Mouse (Mus musculus): ENCODE data around the gene Rrbp1. TPM values are rescaled to one million over a fixed set of nuclear protein-coding genes. Genes with fewer than 3 reads are reported as not detected.

Rrbp1 gene
- polyA plus RNA-seq, 1 experiment from 2014 or later = 152 TPM

GRCm38 (mm10) chr2:143950290-143951027 is 60.6 kb downstream of the Rrbp1 start:
- Histone ChIP-seq H3K4me2 (no peak overlapping the region), H3K9me3 (no peaks in the 10 kb centered on the region), H3K36me3 (peaks cover 99% of the 10 kb centered on the region), H3K9ac (no peak overlapping the region), H3K4me1 (peaks cover 12% of the 10 kb centered on the region; the same call in 1 of the 2 replicates), H3K27me3 (no peaks in the 10 kb centered on the region), H3K4me3 (no peak overlapping the region), H3K27ac (no peak overlapping the region)
- 84% methylated on average over 5 of the region's 5 CpGs for WGBS
- no peak for ATAC-seq (ENCODE audit: insufficient number of reproducible peaks, low FRiP score, low TSS enrichment, low read depth)

- H3K9ac ChIP-seq = no peak overlapping the region
- ATAC-seq (ENCODE audit: insufficient number of reproducible peaks, low FRiP score, low TSS enrichment, low read depth) = no peak
- H3K4me1 ChIP-seq = peaks cover 12% of the 10 kb centered on the region; the same call in 1 of the 2 replicates
- H3K4me3 ChIP-seq = no peak overlapping the region
- H3K9me3 ChIP-seq = no peaks in the 10 kb centered on the region
- H3K27me3 ChIP-seq = no peaks in the 10 kb centered on the region
- no peak overlapping the region for H3K27ac ChIP-seq
- WGBS = 95% methylated on average over 6 of the region's 6 CpGs
- H3K36me3 ChIP-seq = peaks cover 97% of the 10 kb centered on the region
- no peak overlapping the region for H3K4me2 ChIP-seq
Measured at GRCm38 (mm10) chr2:143949217-143949616, 61.8 kb downstream of the Rrbp1 start.

- H3K27me3 ChIP-seq = no peaks in the 10 kb centered on the region
- WGBS = 93% methylated on average over 4 of the region's 4 CpGs
- H3K36me3 ChIP-seq = peaks cover 97% of the 10 kb centered on the region
- H3K4me3 ChIP-seq = no peak overlapping the region
- no peak overlapping the region for H3K9ac ChIP-seq
- H3K9me3 ChIP-seq = no peaks in the 10 kb centered on the region
- no peak overlapping the region for H3K4me2 ChIP-seq
- no peak for ATAC-seq (ENCODE audit: insufficient number of reproducible peaks, low FRiP score, low TSS enrichment, low read depth)
- peaks cover 12% of the 10 kb centered on the region; the same call in 1 of the 2 replicates for H3K4me1 ChIP-seq
- no peak overlapping the region for H3K27ac ChIP-seq
Measured at GRCm38 (mm10) chr2:143948416-143948815, 62.6 kb downstream of the Rrbp1 start.

- Histone ChIP-seq H3K4me2 (no peak overlapping the region), H3K4me3 (no peak overlapping the region), H3K36me3 (peaks cover 96% of the 10 kb centered on the region), H3K27ac (no peak overlapping the region), H3K9ac (no peak overlapping the region), H3K9me3 (no peaks in the 10 kb centered on the region), H3K4me1 (peaks cover 12% of the 10 kb centered on the region; the same call in 1 of the 2 replicates), H3K27me3 (no peaks in the 10 kb centered on the region)
- ATAC-seq (ENCODE audit: insufficient number of reproducible peaks, low FRiP score, low TSS enrichment, low read depth) = no peak
- WGBS = 87% methylated on average over 3 of the region's 3 CpGs
Measured at GRCm38 (mm10) chr2:143947981-143948380, 63.1 kb downstream of the Rrbp1 start.

GRCm38 (mm10) chr2:143946399-143946798 is 64.7 kb downstream of the Rrbp1 start:
- WGBS = 93% methylated on average over 2 of the region's 2 CpGs
- H3K36me3 ChIP-seq = peaks cover 90% of the 10 kb centered on the region
- H3K4me1 ChIP-seq = peaks cover 2% of the 10 kb centered on the region; the same call in 1 of the 2 replicates
- no peak overlapping the region for H3K9ac ChIP-seq
- no peak overlapping the region for H3K4me2 ChIP-seq
- no peaks in the 10 kb centered on the region for H3K9me3 ChIP-seq
- H3K4me3 ChIP-seq = no peak overlapping the region
- no peak overlapping the region for H3K27ac ChIP-seq
- no peak for ATAC-seq (ENCODE audit: insufficient number of reproducible peaks, low FRiP score, low TSS enrichment, low read depth)
- no peaks in the 10 kb centered on the region for H3K27me3 ChIP-seq

- H3K27me3 ChIP-seq = no peaks in the 10 kb centered on the region
- H3K4me3 ChIP-seq = no peak overlapping the region
- peaks cover 90% of the 10 kb centered on the region for H3K36me3 ChIP-seq
- no peaks in the 10 kb centered on the region for H3K4me1 ChIP-seq
- H3K9me3 ChIP-seq = no peaks in the 10 kb centered on the region
- no peak overlapping the region for H3K4me2 ChIP-seq
- no peak overlapping the region for H3K27ac ChIP-seq
- 86% methylated on average over 7 of the region's 7 CpGs for WGBS
- H3K9ac ChIP-seq = no peak overlapping the region
- no peak; the same call in 1 of the 2 replicates for ATAC-seq (ENCODE audit: insufficient number of reproducible peaks, low FRiP score, low TSS enrichment, low read depth)
Measured at GRCm38 (mm10) chr2:143945466-143946075, 65.5 kb downstream of the Rrbp1 start.

- ATAC-seq (ENCODE audit: insufficient number of reproducible peaks, low FRiP score, low TSS enrichment, low read depth) = no peak
- no peak overlapping the region for H3K4me3 ChIP-seq
- 94% methylated on average over 3 of the region's 3 CpGs for WGBS
- H3K9me3 ChIP-seq = no peaks in the 10 kb centered on the region
- H3K9ac ChIP-seq = no peak overlapping the region
- no peak overlapping the region for H3K4me2 ChIP-seq
- H3K4me1 ChIP-seq = no peaks in the 10 kb centered on the region
- H3K27ac ChIP-seq = no peak overlapping the region
- peaks cover 90% of the 10 kb centered on the region for H3K36me3 ChIP-seq
- H3K27me3 ChIP-seq = no peaks in the 10 kb centered on the region
Measured at GRCm38 (mm10) chr2:143944796-143945195, 66.3 kb downstream of the Rrbp1 start.

- Histone ChIP-seq H3K4me3 (no peak overlapping the region), H3K27ac (no peak overlapping the region), H3K4me1 (no peaks in the 10 kb centered on the region), H3K36me3 (peaks cover 58% of the 10 kb centered on the region), H3K4me2 (no peak overlapping the region), H3K9ac (no peak overlapping the region), H3K9me3 (no peaks in the 10 kb centered on the region), H3K27me3 (no peaks in the 10 kb centered on the region)
- WGBS = 89% methylated on average over 5 of the region's 5 CpGs
- ATAC-seq (ENCODE audit: insufficient number of reproducible peaks, low FRiP score, low TSS enrichment, low read depth) = no peak
Measured at GRCm38 (mm10) chr2:143940406-143940805, 70.7 kb downstream of the Rrbp1 start.

GRCm38 (mm10) chr2:143937861-143938260 is 73.2 kb downstream of the Rrbp1 start:
- no peaks in the 10 kb centered on the region for H3K27me3 ChIP-seq
- H3K4me3 ChIP-seq = no peak overlapping the region
- peaks cover 37% of the 10 kb centered on the region for H3K36me3 ChIP-seq
- no peak overlapping the region for H3K4me2 ChIP-seq
- no peak overlapping the region for H3K27ac ChIP-seq
- 64% methylated on average over 2 of the region's 2 CpGs for WGBS
- no peaks in the 10 kb centered on the region for H3K9me3 ChIP-seq
- no peaks in the 10 kb centered on the region for H3K4me1 ChIP-seq
- no peak for ATAC-seq (ENCODE audit: insufficient number of reproducible peaks, low FRiP score, low TSS enrichment, low read depth)
- H3K9ac ChIP-seq = no peak overlapping the region

GRCm38 (mm10) chr2:143934439-143934838 is 76.6 kb downstream of the Rrbp1 start:
- H3K4me3 ChIP-seq = no peak overlapping the region
- 89% methylated on average over 8 of the region's 8 CpGs for WGBS
- 0 out of 2 replicates have a peak, but pooled peaks cover 7% of the 10 kb centered on the region for H3K4me1 ChIP-seq
- H3K9ac ChIP-seq = no peak overlapping the region
- no peaks in the 10 kb centered on the region for H3K27me3 ChIP-seq
- no peak for ATAC-seq (ENCODE audit: insufficient number of reproducible peaks, low FRiP score, low TSS enrichment, low read depth)
- H3K36me3 ChIP-seq = peaks cover 10% of the 10 kb centered on the region; the same call in 1 of the 2 replicates
- H3K4me2 ChIP-seq = no peak overlapping the region
- no peak overlapping the region for H3K27ac ChIP-seq
- no peaks in the 10 kb centered on the region for H3K9me3 ChIP-seq

GRCm38 (mm10) chr2:143933516-143933915 is 77.5 kb downstream of the Rrbp1 start:
- Histone ChIP-seq H3K27me3 (no peaks in the 10 kb centered on the region), H3K27ac (no peak overlapping the region), H3K9me3 (no peaks in the 10 kb centered on the region), H3K36me3 (peaks cover 2% of the 10 kb centered on the region; the same call in 1 of the 2 replicates), H3K9ac (no peak overlapping the region), H3K4me1 (0 out of 2 replicates have a peak, but pooled peaks cover 7% of the 10 kb centered on the region), H3K4me3 (no peak overlapping the region), H3K4me2 (no peak overlapping the region)
- WGBS = 85% methylated on average over 5 of the region's 5 CpGs
- no peak for ATAC-seq (ENCODE audit: insufficient number of reproducible peaks, low FRiP score, low TSS enrichment, low read depth)

GRCm38 (mm10) chr2:143932340-143932873 is 78.7 kb downstream of the Rrbp1 start:
- H3K4me3 ChIP-seq = no peak overlapping the region
- no peaks in the 10 kb centered on the region for H3K9me3 ChIP-seq
- 62% methylated on average over 12 of the region's 12 CpGs for WGBS
- no peak overlapping the region for H3K9ac ChIP-seq
- no peak overlapping the region for H3K27ac ChIP-seq
- ATAC-seq (ENCODE audit: insufficient number of reproducible peaks, low FRiP score, low TSS enrichment, low read depth) = no peak
- no peaks in the 10 kb centered on the region for H3K27me3 ChIP-seq
- H3K4me1 ChIP-seq = 0 out of 2 replicates have a peak, but pooled peaks cover 7% of the 10 kb centered on the region
- no peaks in the 10 kb centered on the region for H3K36me3 ChIP-seq
- H3K4me2 ChIP-seq = no peak overlapping the region

Data from limb, embryonic 15.5 days (tissue).